Mouse (Mus musculus): ENCODE measurements around the gene Ltbr.
"Not testable (repeated sequence)": the region's sequence is repeated elsewhere in the genome, so short reads cannot be mapped to it uniquely, and the experiment has no call there.

The Ltbr gene

GRCm38 (mm10) chr6:125286944-125287343 lies 26.7 kb downstream of the Ltbr start:
- in situ Hi-C loops (cut with MboI; ENCODE audit: low pct_unique_long_range_greater_than_20kb in 1 of 2, low sequenced_read_pairs in 2 of 2, unreplicated experiment in 1 of 2), result no loop called here

DNA sequence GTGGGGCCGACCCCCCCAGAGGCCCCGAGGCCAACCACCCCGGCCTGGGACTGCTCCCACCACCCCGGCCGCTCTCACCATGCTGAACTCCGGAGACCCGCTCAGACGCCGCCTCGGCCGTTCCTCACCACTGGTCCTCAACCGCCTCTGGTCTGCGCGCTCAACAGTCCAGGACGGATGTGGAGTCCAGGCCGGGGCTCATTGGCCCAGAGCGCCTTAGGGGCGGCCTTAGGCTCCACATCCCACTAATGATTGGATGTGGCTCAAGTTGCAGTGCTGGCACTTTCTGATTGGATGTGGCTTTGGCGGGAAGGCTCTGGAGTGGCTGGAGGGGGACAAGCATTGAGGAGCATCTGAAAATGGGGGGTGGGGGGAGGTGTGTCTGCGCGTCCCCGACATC lies 27.8 kb downstream of the Ltbr start, which contains the start of gene Tuba3a:
Tuba3a (minus strand) TSS at position 153 of the 400 bp plus-strand sequence.
- in situ Hi-C loops (cut with MboI; ENCODE audit: low pct_unique_long_range_greater_than_20kb in 1 of 2, low sequenced_read_pairs in 2 of 2, unreplicated experiment in 1 of 2), result no loop called here

DNA sequence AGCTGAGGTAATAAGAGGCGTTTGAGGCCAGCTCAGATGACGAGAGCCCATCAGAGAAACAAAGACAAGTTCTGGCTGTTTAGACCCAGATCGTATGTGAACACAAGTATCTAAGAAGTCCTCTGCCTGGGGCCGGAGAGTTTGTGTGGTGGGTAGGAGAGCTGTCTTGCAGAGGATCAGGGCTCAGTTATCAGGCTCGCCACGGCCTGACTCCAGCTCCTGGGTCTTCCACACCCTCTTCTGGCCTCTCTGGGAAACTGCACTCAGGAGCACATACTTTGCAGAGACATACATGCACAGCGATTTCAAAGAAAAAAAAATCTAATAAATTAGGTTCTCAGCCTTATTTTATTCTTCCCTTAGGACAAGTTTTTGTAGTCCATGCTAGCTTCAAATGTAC lies 28.9 kb downstream of the Ltbr start:
- in situ Hi-C loops (cut with MboI; ENCODE audit: low pct_unique_long_range_greater_than_20kb in 1 of 2, low sequenced_read_pairs in 2 of 2, unreplicated experiment in 1 of 2), result loop anchor here in 1 of 2 experiments (5.0 kb wide), 1 partner anchor 318 kb away; no protein-coding TSS in a partner anchor

- in situ Hi-C loops (cut with MboI; ENCODE audit: low pct_unique_long_range_greater_than_20kb in 1 of 2, low sequenced_read_pairs in 2 of 2, unreplicated experiment in 1 of 2), result loop anchor here in 1 of 2 experiments (5.0 kb wide), 1 partner anchor 318 kb away; no protein-coding TSS in a partner anchor
These were observed 29.4 kb downstream of the Ltbr start for GRCm38 (mm10) chr6:125284250-125284649.

- in situ Hi-C loops (cut with MboI; ENCODE audit: low pct_unique_long_range_greater_than_20kb in 1 of 2, low sequenced_read_pairs in 2 of 2, unreplicated experiment in 1 of 2), result loop anchor here in 1 of 2 experiments (5.0 kb wide), 1 partner anchor 320 kb away; no protein-coding TSS in a partner anchor
These were observed 31.0 kb downstream of the Ltbr start for GRCm38 (mm10) chr6:125282721-125283120.

DNA sequence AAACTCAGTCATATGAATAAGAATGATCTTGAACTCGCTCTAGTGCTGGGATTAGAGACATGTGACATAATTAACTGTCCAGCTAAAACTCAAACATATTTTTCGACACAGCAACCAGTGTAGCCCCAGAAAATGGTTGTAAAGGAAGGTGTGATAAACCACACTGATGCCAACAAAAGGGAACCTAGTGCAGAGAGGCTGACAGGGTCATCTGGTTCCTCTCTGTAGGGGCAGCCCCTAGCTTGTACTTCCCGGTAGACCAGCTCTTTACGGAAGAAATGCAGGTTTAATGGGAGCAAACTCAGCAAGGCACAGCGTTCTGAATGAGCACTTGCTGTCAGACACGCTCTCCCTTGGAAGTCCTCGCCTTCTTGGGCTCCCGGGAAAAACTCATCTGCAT lies 34.0 kb downstream of the Ltbr start:
- in situ Hi-C loops (cut with MboI; ENCODE audit: low pct_unique_long_range_greater_than_20kb in 1 of 2, low sequenced_read_pairs in 2 of 2, unreplicated experiment in 1 of 2), result loop anchor here (5.0 to 10.0 kb wide), 2 partner anchors 323 to 325 kb away; no protein-coding TSS in a partner anchor

DNA sequence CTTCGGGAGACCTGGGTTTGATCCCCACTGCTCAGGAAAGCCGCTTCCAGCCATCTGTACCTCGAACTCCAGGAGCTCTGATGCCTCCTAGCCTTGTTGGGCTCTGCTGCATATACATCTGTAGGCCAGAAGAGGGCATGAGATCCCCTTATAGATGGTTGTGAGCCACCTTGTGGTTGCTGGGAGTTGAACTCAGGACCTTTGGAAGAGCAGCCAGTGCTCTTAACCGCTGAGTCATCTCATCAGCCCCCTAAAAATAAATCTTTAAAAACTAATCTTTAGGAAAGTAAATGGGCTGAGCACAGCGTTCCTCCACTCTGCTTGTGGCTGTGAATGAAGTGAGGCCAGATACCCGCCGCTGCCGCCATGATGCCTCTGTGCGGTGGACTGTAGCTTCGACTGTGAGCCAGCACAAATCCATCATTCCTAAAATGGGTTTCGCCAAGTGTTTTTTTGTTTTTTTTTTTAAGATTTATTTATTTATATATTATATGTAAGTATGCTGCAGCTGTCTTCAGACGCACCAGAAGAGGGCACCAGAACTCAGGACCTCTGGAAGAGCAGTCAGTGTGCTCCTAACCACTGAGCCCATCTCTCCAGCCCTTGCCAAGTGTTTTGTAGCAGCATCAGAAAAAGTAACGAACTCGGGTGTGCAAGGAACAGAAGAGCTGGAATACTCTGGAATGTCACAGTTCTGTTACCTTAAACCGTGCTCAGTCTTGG lies 38.7 kb downstream of the Ltbr start:
- in situ Hi-C loops (cut with MboI; ENCODE audit: low pct_unique_long_range_greater_than_20kb in 1 of 2, low sequenced_read_pairs in 2 of 2, unreplicated experiment in 1 of 2), result loop anchor here (5.0 to 10.0 kb wide), 2 partner anchors 113 to 330 kb away; no protein-coding TSS in a partner anchor

DNA sequence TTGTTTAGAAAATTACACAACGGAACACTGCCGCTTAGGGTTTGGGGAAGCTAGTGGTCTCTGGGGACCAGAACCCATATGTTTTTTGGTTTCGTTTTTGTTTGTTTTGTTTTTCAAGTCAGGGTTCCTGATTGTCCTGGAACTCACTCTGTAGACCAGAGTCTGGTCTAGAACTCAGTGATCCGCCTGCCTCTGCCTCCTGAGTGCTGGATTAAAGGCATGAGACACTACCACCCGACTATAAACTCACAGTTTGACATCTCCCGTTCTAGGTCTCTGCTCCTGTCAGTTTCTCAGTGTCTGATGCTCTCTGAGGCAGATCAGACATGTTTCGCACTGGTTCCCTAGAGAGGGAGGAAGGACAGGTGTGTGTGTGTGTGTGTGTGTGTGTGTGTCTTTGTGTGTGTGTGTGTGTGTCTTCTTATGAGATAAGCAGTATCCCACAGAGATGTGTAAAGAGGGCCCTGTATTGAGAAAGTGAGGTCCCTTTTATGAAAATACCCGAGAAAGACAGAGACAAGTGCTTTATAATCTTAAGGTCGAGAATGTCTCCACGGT lies 41.4 kb downstream of the Ltbr start:
- in situ Hi-C loops (cut with MboI; ENCODE audit: low pct_unique_long_range_greater_than_20kb in 1 of 2, low sequenced_read_pairs in 2 of 2, unreplicated experiment in 1 of 2), result loop anchor here (5.0 to 10.0 kb wide), 2 partner anchors 110 to 332 kb away; no protein-coding TSS in a partner anchor

DNA sequence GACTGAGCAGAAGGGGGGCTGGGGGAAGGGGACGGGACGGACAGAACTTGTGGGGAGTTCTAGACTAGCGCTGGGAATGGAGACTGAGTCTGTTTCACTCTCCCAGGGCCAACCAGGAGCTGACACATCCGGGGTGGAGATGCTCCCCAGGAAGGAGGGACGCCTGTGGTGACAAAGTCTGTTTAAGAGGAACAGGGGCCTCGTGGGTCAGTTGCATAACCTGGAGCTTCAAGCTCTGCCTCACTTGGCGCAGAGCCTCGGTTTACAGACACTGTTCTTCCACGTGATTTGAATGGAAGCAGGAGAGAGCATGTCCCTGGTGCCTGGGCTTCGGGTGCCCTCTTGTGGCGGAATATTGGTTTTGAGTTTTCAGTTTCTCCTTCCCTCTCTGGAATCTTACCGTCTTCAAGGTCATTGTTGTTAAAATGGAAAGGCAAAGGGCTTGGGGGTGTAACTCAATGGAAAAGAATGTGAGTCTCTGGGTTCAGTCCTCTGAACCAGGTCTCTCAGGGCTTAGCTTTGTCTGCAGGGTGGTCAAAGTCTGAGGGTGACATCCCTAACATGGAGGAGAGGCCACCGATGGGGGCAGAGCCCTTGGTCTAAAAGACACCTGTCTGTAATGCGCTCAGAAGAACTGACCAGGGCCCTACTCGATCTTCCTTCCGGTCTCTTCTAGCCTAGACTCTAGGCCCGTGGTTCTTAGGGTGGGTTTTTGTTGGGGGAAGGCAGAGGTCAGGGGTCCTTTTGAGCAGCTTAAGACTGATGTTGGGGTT lies 42.0 kb downstream of the Ltbr start:
- in situ Hi-C loops (cut with MboI; ENCODE audit: low pct_unique_long_range_greater_than_20kb in 1 of 2, low sequenced_read_pairs in 2 of 2, unreplicated experiment in 1 of 2), result loop anchor here (5.0 to 10.0 kb wide), 2 partner anchors 109 to 333 kb away; no protein-coding TSS in a partner anchor

DNA sequence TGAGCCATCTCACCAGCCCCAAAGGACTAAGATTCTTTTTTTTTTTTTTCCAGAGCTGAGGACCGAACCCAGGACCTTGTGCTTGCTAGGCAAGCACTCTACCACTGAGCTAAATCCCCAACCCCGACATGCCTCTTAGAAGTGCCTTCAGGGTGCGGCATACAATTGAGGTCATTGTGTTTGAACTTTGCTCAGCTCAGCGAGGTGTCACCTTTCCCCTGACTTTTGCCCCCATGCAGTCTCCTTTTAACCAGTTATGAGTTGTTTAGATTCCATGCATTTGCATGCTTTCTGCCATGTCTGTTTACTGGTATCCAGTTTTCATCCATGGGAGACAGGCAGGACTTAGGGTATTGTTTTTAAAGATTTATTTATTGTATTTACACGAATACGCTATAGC lies 44.9 kb downstream of the Ltbr start:
- in situ Hi-C loops (cut with MboI; ENCODE audit: low pct_unique_long_range_greater_than_20kb in 1 of 2, low sequenced_read_pairs in 2 of 2, unreplicated experiment in 1 of 2), result no loop called here

GRCm38 (mm10) chr6:125267469-125267868 lies 46.2 kb downstream of the Ltbr start:
- in situ Hi-C loops (cut with MboI; ENCODE audit: low pct_unique_long_range_greater_than_20kb in 1 of 2, low sequenced_read_pairs in 2 of 2, unreplicated experiment in 1 of 2), result no loop called here

DNA sequence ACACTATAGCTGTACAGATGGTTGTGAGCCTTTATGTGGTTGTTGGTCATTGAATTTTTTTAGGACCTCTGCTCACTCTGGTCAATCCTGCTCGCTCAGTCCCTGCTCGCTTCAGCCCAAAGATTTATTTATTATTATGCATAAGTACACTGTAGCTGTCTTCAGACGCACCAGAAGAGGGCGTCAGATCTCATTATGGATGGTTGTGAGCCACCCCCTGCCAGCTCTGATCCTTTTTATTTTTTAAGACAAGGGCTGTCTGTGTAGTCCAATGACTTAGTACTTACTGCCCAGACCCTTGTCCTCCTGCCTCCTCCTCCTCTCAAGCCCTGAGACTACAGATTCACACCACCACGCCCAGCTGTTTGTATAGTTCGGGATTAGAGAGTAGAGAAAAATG lies 47.1 kb downstream of the Ltbr start:
- in situ Hi-C loops (cut with MboI; ENCODE audit: low pct_unique_long_range_greater_than_20kb in 1 of 2, low sequenced_read_pairs in 2 of 2, unreplicated experiment in 1 of 2), result not testable (repeated sequence)

DNA sequence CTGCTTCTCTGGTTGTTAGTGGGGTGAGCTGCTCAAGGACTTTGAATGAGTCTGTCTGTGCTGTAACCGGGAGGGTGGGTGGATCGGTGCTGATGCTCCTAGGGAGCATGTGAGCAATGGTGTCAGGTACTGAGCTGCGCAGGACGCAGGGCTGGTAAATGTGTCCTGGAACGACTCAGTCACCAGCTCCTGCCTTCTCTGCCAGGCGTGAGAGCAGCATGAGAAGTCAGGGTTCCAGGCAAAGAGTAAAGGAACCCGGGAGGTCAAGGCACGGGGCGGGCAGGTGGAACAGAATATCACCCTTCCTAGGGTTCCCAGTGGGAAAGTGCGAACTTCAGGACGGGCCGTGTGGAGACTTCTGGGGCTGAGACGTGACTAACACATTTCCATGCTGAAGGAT lies 47.6 kb downstream of the Ltbr start:
- in situ Hi-C loops (cut with MboI; ENCODE audit: low pct_unique_long_range_greater_than_20kb in 1 of 2, low sequenced_read_pairs in 2 of 2, unreplicated experiment in 1 of 2), result no loop called here

DNA sequence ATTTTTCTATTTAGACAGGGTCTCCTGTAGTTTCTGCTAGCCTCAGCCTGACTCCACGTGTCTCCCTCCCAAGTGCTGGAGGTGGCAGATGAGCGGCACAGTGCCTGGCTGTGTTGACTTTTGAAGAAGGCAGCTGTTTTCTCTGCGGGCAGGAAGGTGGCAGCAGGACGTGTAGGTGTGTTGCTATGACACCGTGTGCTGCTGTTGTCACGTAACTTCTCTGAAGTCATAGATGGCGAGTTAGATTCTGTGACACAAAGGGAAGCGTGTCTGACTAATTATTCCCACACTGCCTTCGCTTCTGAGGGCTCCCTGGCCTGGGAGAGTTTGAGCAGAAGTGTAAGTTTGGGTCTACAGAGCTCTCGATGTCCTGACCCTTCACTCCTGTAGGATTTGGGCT lies 48.4 kb downstream of the Ltbr start:
- in situ Hi-C loops (cut with MboI; ENCODE audit: low pct_unique_long_range_greater_than_20kb in 1 of 2, low sequenced_read_pairs in 2 of 2, unreplicated experiment in 1 of 2), result no loop called here

- in situ Hi-C loops (cut with MboI; ENCODE audit: low pct_unique_long_range_greater_than_20kb in 1 of 2, low sequenced_read_pairs in 2 of 2, unreplicated experiment in 1 of 2), result loop anchor here in 1 of 2 experiments (5.0 kb wide), 1 partner anchor 47 kb away; the partner anchor contains the start of gene Vamp1
These were observed 49.5 kb downstream of the Ltbr start for GRCm38 (mm10) chr6:125264219-125264618.

DNA sequence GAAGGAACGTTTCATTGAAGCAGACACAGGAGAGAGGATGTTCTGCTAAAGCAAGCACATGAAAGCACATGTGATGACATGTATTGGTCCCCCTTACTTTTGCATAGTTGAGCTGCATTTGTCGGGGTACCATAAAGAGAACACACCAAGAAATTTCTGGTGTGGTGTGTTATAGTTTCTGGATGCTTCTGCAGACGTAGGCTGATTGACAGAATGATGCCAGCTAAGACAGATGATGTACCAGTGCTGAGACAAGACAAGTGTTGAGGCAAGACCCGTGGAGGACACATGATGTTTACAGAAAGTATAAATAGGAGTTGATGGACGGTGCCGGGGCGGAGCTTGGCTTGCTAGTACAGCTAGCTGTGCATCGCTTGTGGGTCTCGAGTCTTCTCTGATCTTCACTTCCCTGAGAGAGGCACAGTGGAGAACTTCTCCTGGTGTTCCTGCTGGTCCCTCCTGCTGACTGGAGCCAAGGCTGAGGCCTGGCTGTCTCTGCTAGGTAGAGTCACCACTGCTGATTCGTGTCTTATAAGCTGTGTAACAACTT lies 53.6 kb downstream of the Ltbr start:
- in situ Hi-C loops (cut with MboI; ENCODE audit: low pct_unique_long_range_greater_than_20kb in 1 of 2, low sequenced_read_pairs in 2 of 2, unreplicated experiment in 1 of 2), result loop anchor here in 1 of 2 experiments (5.0 kb wide), 1 partner anchor 43 kb away; the partner anchor contains the start of gene Vamp1

Data from mouse embryonic stem cell (cell line).